Comparison of ENCODE assay signal across 15 mouse cellular contexts in genomic region chr4:62345827-62346226, GRCm38 (mm10).
"Had no signal": no experiment of that assay in that cellular context is flagged by ENCODE, and none has a peak within 500 bp of the region (broad histone marks: within the 10 kb centered on the region; RNA-seq: fewer than 3 reads in every experiment).

No protein-coding gene starts in this region.

- ATAC-seq: liver, postnatal 0 days; lung, postnatal 0 days; midbrain, embryonic 13.5 days; midbrain, embryonic 15.5 days had no signal

- DNase-seq: liver, embryonic 13.5 days; liver, postnatal 0 days; lung, adult 2 months; lung, postnatal 14 days; lung, postnatal 36 days; retina, postnatal 1 day; right cerebral cortex, adult 18-20 months; right cerebral cortex, postnatal 25 days; right cerebral cortex, postnatal 4 days; thymus, adult 2 months; thymus, postnatal 25 days; thymus, postnatal 4 days had no signal
